Mouse (Mus musculus): Measurements from ENCODE around the gene Hacl1. TPM values are rescaled to one million over a fixed set of nuclear protein-coding genes. Genes with fewer than 3 reads are reported as not detected.
A peak's percentile ranks its signal among the peaks of the same experiment; 100 is the strongest.

Gene Hacl1
- polyA plus RNA-seq, 1 experiment = 19.6 TPM

DNA sequence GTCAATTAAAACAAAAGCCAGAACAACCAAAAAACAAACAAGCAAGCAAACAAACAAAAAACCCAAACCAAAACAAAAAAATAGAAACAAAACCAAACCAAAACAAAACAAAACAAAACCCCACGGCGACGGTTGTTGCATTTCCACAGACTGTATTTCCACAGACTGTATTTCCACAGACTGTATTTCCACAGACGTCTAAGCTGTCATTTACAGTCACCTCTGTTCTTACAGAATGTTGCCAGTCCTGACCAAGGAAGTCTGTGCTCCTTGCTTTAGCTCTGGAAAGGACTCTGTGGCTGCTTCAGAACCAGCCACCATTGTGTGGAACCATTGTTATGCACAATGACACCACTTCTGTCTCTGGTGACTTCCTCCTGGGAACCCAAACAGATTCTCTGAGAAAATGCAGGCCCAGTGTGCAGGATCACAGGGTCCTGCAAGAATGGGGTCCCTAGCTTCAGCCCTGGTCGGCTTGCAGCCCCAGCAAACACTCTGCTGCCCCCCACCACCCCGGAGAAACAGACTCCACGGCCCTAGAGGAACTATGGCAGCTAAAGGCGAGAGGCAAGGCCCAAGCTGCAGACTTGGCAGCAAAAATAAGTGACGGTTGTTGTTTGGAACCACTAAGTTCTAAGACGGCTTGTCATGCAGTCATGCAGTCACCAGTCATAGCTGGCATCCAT, 30.7 kb upstream of the Hacl1 start:
- H3K4me1 ChIP-seq (ENCODE audit: control insufficient read depth, insufficient read depth, low read length) = peaks cover 14% of the 10 kb centered on the region
- H3K4me3 ChIP-seq (replicated peaks; ENCODE audit: control insufficient read depth, low read depth, low read length) = no peak overlapping the region
- H3K27ac ChIP-seq (ENCODE audit: control insufficient read depth, insufficient read depth, low read depth, low read length, poor library complexity) = peak overlapping the region; percentile 70
- TF ChIP-seq POLR2A (IDR thresholded peaks at IDR 0.05; ENCODE audit: borderline replicate concordance, control insufficient read depth, low read depth, low read length) (no peak), CTCF (IDR thresholded peaks at IDR 0.05; ENCODE audit: control insufficient read depth, insufficient read depth, low read length) (no peak)
- 44% methylated on average over 10 of the region's 10 CpGs for WGBS

DNA sequence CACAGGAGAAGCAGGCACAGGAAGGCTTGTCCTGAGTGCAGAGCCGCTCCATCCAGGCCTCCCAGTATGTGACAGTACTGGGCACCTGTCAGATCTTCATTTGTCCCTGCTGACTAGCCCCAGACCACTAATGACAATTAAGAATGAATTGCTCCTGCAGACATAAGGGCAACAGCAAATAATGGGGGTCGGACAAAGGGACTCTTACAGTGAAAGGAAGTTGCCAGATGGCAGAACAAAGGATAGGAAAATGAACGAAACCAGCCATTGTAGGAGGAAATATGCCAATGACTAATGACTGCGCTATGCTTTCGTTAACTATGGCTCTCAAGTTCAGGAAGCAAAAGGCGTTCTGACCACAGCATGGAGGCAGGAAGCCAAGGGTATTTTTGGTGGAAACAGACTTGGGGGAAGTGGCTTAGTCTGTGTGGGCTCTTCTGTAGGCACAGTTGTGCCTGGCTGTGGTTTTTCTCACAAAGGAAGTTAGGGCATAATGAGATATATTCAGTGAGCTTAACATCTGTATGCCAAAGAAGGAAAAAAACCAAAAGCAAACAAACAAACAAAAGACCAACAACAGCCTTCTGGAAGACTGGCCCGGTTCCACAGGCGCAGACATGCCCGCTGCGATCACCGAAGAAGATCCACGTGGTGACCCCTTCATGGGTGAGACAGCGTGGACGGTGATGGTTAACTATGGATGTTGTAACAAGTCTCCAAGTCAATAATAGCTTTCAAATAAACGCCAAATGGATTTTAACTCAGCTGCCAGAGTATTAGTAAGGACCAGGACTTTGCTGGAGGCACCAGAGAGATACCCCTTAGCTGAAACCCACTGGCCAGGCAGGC, 28.8 kb upstream of the Hacl1 start:
- Histone ChIP-seq H3K4me3 (replicated peaks; ENCODE audit: control insufficient read depth, low read depth, low read length) (no peak overlapping the region), H3K4me1 (ENCODE audit: control insufficient read depth, insufficient read depth, low read length) (peaks cover 16% of the 10 kb centered on the region), H3K27ac (ENCODE audit: control insufficient read depth, insufficient read depth, low read depth, low read length, poor library complexity) (peak overlapping the region; percentile 83)
- WGBS = 6% methylated on average over 15 of the region's 15 CpGs
- TF ChIP-seq POLR2A (IDR thresholded peaks at IDR 0.05; ENCODE audit: borderline replicate concordance, control insufficient read depth, low read depth, low read length) (no peak), CTCF (IDR thresholded peaks at IDR 0.05; ENCODE audit: control insufficient read depth, insufficient read depth, low read length) (no peak)

DNA sequence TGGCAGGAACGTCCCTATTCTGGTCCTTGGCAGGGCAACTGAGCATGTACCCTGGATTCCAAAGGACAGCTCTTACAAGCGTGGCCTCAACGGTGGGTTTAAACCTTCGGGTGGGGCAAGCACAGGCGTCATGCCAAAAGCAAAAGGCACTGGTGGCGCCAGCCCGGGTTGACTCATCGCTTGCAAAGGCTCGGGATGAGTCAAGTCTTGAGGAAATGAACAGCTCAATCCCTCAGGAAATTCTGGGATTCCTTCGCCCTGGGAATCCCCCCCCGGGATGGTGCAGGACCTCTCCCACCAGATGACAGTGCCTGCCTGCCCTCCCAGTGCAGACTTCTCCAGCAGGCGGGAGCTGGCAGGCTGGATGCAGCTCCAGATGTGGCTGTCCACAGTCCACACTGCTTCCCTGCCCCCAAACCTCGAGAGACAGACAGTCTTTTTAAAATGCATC, 28.1 kb upstream of the Hacl1 start:
- H3K4me3 ChIP-seq (replicated peaks; ENCODE audit: control insufficient read depth, low read depth, low read length) = no peak overlapping the region
- WGBS = 8% methylated on average over 13 of the region's 13 CpGs
- peak overlapping the region; percentile 83 for H3K27ac ChIP-seq (ENCODE audit: control insufficient read depth, insufficient read depth, low read depth, low read length, poor library complexity)
- TF ChIP-seq CTCF (IDR thresholded peaks at IDR 0.05; ENCODE audit: control insufficient read depth, insufficient read depth, low read length) (no peak), POLR2A (IDR thresholded peaks at IDR 0.05; ENCODE audit: borderline replicate concordance, control insufficient read depth, low read depth, low read length) (no peak)
- H3K4me1 ChIP-seq (ENCODE audit: control insufficient read depth, insufficient read depth, low read length) = peaks cover 16% of the 10 kb centered on the region

DNA sequence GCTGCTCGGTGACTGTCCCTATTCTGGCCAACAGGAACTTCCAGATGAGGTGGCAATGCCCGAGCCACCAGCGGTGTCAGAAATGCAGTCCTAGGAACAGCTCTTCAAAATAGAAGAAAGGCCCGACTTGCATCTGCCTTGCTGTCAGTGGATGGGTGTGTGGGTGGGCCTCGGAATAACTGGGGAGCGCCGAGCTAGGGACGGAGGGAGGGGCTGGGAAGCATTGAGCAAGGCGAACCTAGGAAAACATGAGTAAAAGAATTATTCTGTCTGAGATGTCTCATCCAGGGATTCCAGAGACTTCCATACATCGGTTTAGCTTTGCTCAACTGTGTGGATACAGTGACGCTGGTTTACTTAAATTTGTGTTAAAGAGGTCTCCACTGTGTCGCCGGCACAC, 27.2 kb upstream of the Hacl1 start:
- WGBS = 62% methylated on average over 13 of the region's 13 CpGs
- Histone ChIP-seq H3K4me3 (replicated peaks; ENCODE audit: control insufficient read depth, low read depth, low read length) (no peak overlapping the region), H3K27ac (ENCODE audit: control insufficient read depth, insufficient read depth, low read depth, low read length, poor library complexity) (peak overlapping the region; percentile 29; the same call in 1 of the 2 replicates), H3K4me1 (ENCODE audit: control insufficient read depth, insufficient read depth, low read length) (peaks cover 16% of the 10 kb centered on the region)
- no peak for TF ChIP-seq POLR2A (IDR thresholded peaks at IDR 0.05; ENCODE audit: borderline replicate concordance, control insufficient read depth, low read depth, low read length)
- no peak for TF ChIP-seq CTCF (IDR thresholded peaks at IDR 0.05; ENCODE audit: control insufficient read depth, insufficient read depth, low read length)

DNA sequence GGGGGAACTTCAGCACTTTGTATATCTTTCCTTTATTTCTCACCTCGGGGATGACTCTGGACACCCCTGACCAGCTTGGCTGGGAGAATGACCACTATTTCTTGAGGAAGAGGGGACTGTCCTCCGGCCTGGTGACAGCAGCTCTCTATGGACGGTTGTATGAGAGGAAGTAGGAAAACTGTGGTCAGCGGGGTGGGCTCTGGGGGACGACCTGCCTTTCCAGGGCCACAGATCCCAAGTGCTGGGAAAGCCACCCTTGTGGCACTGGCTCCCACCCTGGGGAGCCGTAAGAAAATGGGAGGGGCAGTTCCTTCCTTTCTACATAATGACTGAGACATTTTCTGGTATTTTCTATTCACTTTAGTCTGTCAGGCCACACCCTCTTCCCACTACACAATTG, 26.7 kb upstream of the Hacl1 start:
- TF ChIP-seq POLR2A (IDR thresholded peaks at IDR 0.05; ENCODE audit: borderline replicate concordance, control insufficient read depth, low read depth, low read length) (no peak), CTCF (IDR thresholded peaks at IDR 0.05; ENCODE audit: control insufficient read depth, insufficient read depth, low read length) (no peak)
- Histone ChIP-seq H3K4me3 (replicated peaks; ENCODE audit: control insufficient read depth, low read depth, low read length) (no peak overlapping the region), H3K4me1 (ENCODE audit: control insufficient read depth, insufficient read depth, low read length) (peaks cover 18% of the 10 kb centered on the region), H3K27ac (ENCODE audit: control insufficient read depth, insufficient read depth, low read depth, low read length, poor library complexity) (peak overlapping the region; percentile 18; the same call in 1 of the 2 replicates)
- 27% methylated on average over 6 of the region's 6 CpGs for WGBS

DNA sequence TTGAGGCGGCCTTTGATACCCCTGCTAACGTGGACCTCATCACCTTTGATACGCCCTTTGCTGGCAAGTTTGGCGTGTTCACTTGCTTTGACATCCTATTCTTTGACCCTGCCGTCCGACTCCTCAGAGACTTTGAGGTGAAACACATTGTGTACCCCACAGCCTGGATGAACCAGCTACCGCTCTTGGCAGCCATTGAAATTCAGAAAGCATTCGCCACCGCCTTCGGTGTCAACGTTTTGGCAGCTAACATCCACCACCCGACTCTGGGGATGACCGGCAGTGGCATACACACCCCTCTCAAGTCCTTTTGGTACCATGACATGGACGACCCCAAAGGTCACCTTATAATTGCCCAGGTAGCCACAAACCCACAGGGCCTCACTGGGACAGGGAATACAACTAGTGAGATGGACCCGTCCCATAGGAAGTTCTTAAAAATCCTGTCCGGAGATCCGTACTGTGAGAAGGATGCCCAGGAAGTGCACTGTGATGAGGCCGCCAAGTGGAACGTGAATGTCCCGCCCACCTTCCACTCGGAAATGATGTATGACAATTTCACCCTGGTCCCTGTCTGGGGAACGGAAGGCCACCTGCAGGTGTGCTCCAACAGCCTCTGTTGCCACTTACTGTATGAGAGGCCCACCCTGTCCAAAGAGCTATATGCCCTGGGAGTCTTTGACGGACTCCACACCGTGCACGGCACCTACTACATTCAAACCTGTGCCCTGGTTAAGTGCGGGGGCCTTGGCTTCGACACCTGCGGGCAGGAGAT, 26.0 kb upstream of the Hacl1 start:
- 91% methylated on average over 28 of the region's 28 CpGs for WGBS
- TF ChIP-seq POLR2A (IDR thresholded peaks at IDR 0.05; ENCODE audit: borderline replicate concordance, control insufficient read depth, low read depth, low read length) (no peak), CTCF (IDR thresholded peaks at IDR 0.05; ENCODE audit: control insufficient read depth, insufficient read depth, low read length) (no peak)
- H3K4me1 ChIP-seq (ENCODE audit: control insufficient read depth, insufficient read depth, low read length) = peaks cover 22% of the 10 kb centered on the region
- no peak overlapping the region for H3K4me3 ChIP-seq (replicated peaks; ENCODE audit: control insufficient read depth, low read depth, low read length)
- no peak overlapping the region for H3K27ac ChIP-seq (ENCODE audit: control insufficient read depth, insufficient read depth, low read depth, low read length, poor library complexity)

DNA sequence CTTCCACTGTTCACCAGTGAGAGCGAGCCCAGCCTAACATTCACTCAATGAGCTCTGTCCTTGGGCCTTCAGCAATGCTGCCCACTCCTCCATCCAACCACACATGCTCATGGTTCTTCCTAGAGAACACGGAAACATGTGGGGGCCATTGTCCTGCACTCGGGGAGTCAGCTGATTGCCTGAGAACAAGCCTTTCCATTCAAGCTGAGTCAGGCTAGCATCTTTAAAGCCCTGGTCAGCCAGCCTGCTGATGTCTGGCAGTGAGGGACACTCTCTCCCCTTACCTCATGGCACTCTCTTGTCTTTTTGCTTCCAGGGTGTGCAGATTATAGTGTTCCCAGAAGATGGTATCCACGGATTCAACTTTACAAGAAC, 24.5 kb upstream of the Hacl1 start:
- TF ChIP-seq CTCF (IDR thresholded peaks at IDR 0.05; ENCODE audit: control insufficient read depth, insufficient read depth, low read length) (no peak), POLR2A (IDR thresholded peaks at IDR 0.05; ENCODE audit: borderline replicate concordance, control insufficient read depth, low read depth, low read length) (no peak)
- H3K4me3 ChIP-seq (replicated peaks; ENCODE audit: control insufficient read depth, low read depth, low read length) = no peak overlapping the region
- WGBS = 71% methylated on average over 4 of the region's 4 CpGs
- peaks cover 16% of the 10 kb centered on the region for H3K4me1 ChIP-seq (ENCODE audit: control insufficient read depth, insufficient read depth, low read length)
- no peak overlapping the region for H3K27ac ChIP-seq (ENCODE audit: control insufficient read depth, insufficient read depth, low read depth, low read length, poor library complexity)
